Mouse (Mus musculus) small intestine, adult 2 months (tissue): Measurements from ENCODE around the gene Gng13. TPM values are rescaled to one million over a fixed set of nuclear protein-coding genes. Genes with fewer than 3 reads are reported as not detected.

Source experiments
- H3K27ac ChIP-seq: fragments of 200-500 bp; 2 replicates; pipeline ENCODE4 v1.5.1; 2012; ENCODE audit warnings: low read depth, low read length, control low read depth, inconsistent platforms; ENCODE audit not compliant: insufficient read depth
- H3K27me3 ChIP-seq: fragments of 200-500 bp; 2 replicates; pipeline ENCODE4 v1.6.1; 2012; ENCODE audit warnings: mild to moderate bottlenecking, moderate library complexity, low read length, inconsistent platforms; ENCODE audit not compliant: control insufficient read depth, insufficient read depth
- H3K36me3 ChIP-seq: fragments of 200-500 bp; 2 replicates; pipeline ENCODE4 v1.6.1; 2012; ENCODE audit warnings: mild to moderate bottlenecking, low read length, control low read depth, inconsistent platforms; ENCODE audit not compliant: control insufficient read depth, insufficient read depth
- H3K4me1 ChIP-seq: fragments of 200-500 bp; 2 replicates; pipeline ENCODE4 v1.6.1; 2012; ENCODE audit warnings: low read length, inconsistent platforms, mixed read lengths; ENCODE audit not compliant: control insufficient read depth, insufficient read depth, insufficient read length
- H3K4me3 ChIP-seq: fragments of 200-500 bp; 2 replicates; pipeline ENCODE4 v1.5.1; 2012; ENCODE audit warnings: low read depth, mild to moderate bottlenecking, control low read depth, inconsistent platforms, low read length, moderate library complexity
- CTCF ChIP-seq: fragments of 200-500 bp; IDR thresholded peaks from 2 replicates; pipeline ENCODE4 v1.5.1; 2012; ENCODE audit warnings: low read depth, mild to moderate bottlenecking, control low read depth, inconsistent platforms, low read length, moderate library complexity, mixed read lengths; ENCODE audit not compliant: insufficient replicate concordance, insufficient read length; ENCODE audit errors: extremely low read depth
- POLR2A ChIP-seq: fragments of 200-500 bp; IDR thresholded peaks from 2 replicates; pipeline ENCODE4 v1.6.1; 2012; ENCODE audit warnings: low read depth, mild to moderate bottlenecking, control low read depth, inconsistent platforms, low read length, moderate library complexity
- WGBS: fragments of 180-500 bp; shearing (Covaris S2); methylation state at CpG from one replicate; pipeline ENCODE4 v1.1.7; 2018; 5-methylcytosine and 5-hydroxymethylcytosine counted together
- polyA plus RNA-seq: library from polyadenylated mRNA; depleted of rRNA; stranded (reverse); fragments of >200 nt; gene quantifications from 2 replicates; pipeline ENCODE4 v1.2.3, GENCODE M21; 2012; rRNA removed

Gng13 gene
- 0.20 and 0.30 TPM in 2 replicates for polyA plus RNA-seq

GRCm38 (mm10) chr17:25716711-25717637 lies at the start of gene Gng13:
Gng13 (plus strand) TSS chr17:25717171.
- Histone ChIP-seq H3K4me3 (peak within 1 kb of the TSS; percentile 21), H3K27ac (no peak within 1 kb of the TSS), H3K27me3 (peaks cover 6% of the 10 kb centered on the region; the same call in 1 of the 2 replicates), H3K4me1 (peaks cover 6% of the 10 kb centered on the region; the same call in 1 of the 2 replicates), H3K36me3 (no peaks in the 10 kb centered on the region)
- TF ChIP-seq CTCF = no peak
- TF ChIP-seq POLR2A = no peak
- 2% methylated on average over 45 of the region's 45 CpGs for WGBS

- Histone ChIP-seq H3K27ac (no peak overlapping the region), H3K27me3 (no peaks in the 10 kb centered on the region), H3K4me1 (no peaks in the 10 kb centered on the region), H3K4me3 (no peak overlapping the region), H3K36me3 (no peaks in the 10 kb centered on the region)
- WGBS = 77% methylated on average over 7 of the region's 7 CpGs
- TF ChIP-seq CTCF (no peak), POLR2A (no peak)
These were observed 48.4 kb upstream of the Gng13 start for GRCm38 (mm10) chr17:25668481-25669055.

- Histone ChIP-seq H3K4me1 (no peaks in the 10 kb centered on the region), H3K27me3 (no peaks in the 10 kb centered on the region)
- TF ChIP-seq CTCF = no peak
- TF ChIP-seq POLR2A = no peak
These were observed 44.0 kb upstream of the Gng13 start for GRCm38 (mm10) chr17:25672982-25673381.

GRCm38 (mm10) chr17:25677969-25678368 lies 39.0 kb upstream of the Gng13 start:
- H3K27ac ChIP-seq = no peak overlapping the region
- TF ChIP-seq POLR2A = no peak
- no peak for TF ChIP-seq CTCF
- H3K4me1 ChIP-seq = 0 out of 2 replicates have a peak, but pooled peaks cover 1% of the 10 kb centered on the region
- H3K27me3 ChIP-seq = no peaks in the 10 kb centered on the region
- H3K36me3 ChIP-seq = no peaks in the 10 kb centered on the region
- H3K4me3 ChIP-seq = no peak overlapping the region
- 71% methylated on average over 6 of the region's 6 CpGs for WGBS

More at GRCm38 (mm10) chr17:25672982-25673381, 44.0 kb upstream of the Gng13 start:
- H3K4me3 ChIP-seq = no peak overlapping the region
- H3K27ac ChIP-seq = no peak overlapping the region
- no peaks in the 10 kb centered on the region for H3K36me3 ChIP-seq

- no peaks in the 10 kb centered on the region for H3K27me3 ChIP-seq
- H3K36me3 ChIP-seq = no peaks in the 10 kb centered on the region
- WGBS = 30% methylated on average over 5 of the region's 5 CpGs
- 0 out of 2 replicates have a peak, but pooled peaks cover 1% of the 10 kb centered on the region for H3K4me1 ChIP-seq
- no peak for TF ChIP-seq CTCF
- no peak for TF ChIP-seq POLR2A
- H3K27ac ChIP-seq = no peak overlapping the region
- no peak overlapping the region for H3K4me3 ChIP-seq
These were observed 37.2 kb upstream of the Gng13 start for GRCm38 (mm10) chr17:25679818-25680217.

GRCm38 (mm10) chr17:25681636-25682035 lies 35.3 kb upstream of the Gng13 start:
- no peak for TF ChIP-seq CTCF
- TF ChIP-seq POLR2A = no peak
- H3K36me3 ChIP-seq = no peaks in the 10 kb centered on the region
- no peak overlapping the region for H3K4me3 ChIP-seq
- H3K27ac ChIP-seq = no peak overlapping the region
- 69% methylated on average over 4 of the region's 4 CpGs for WGBS
- no peaks in the 10 kb centered on the region for H3K27me3 ChIP-seq
- H3K4me1 ChIP-seq = 0 out of 2 replicates have a peak, but pooled peaks cover 1% of the 10 kb centered on the region

- no peaks in the 10 kb centered on the region for H3K4me1 ChIP-seq
- no peak overlapping the region for H3K27ac ChIP-seq
- TF ChIP-seq CTCF (peak; percentile 17; the same call in 1 of the 2 replicates), POLR2A (no peak)
- H3K36me3 ChIP-seq = no peaks in the 10 kb centered on the region
- H3K27me3 ChIP-seq = no peaks in the 10 kb centered on the region
- WGBS = 35% methylated on average over 7 of the region's 7 CpGs
- H3K4me3 ChIP-seq = no peak overlapping the region
These were observed 30.6 kb upstream of the Gng13 start for GRCm38 (mm10) chr17:25686323-25686722.
